Mouse (Mus musculus) left cerebral cortex, adult 11 months (tissue): ENCODE data around the gene Mup18.
"Not testable (repeated sequence)": the region's sequence is repeated elsewhere in the genome, so short reads cannot be mapped to it uniquely, and the experiment has no call there.

Source experiments
- DNase-seq: peaks from one replicate; pipeline ENCODE4 v3.0.0; 2022; ENCODE audit warnings: low spot score

The Mup18 gene

DNA sequence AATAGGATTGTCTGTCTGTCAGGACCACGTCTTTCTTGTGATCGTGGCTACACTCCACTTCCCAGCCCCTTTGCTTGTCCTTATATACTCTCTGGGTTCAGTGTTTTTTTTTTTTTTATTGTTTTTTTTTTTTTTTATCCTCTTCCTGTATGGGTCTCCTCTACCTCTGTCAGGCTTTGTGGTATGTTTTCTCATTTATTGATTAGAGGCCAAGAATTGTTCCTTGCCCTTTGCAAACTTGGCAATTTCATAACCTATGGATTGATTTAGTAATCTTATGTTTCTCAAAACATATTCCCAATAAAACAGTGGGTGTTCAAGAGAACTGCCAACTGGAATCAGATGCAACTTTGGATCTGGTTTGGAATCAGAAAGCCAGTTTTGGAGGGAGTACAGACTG lies at the start of gene Mup18:
Gene Mup18, minus strand, starts transcription at position 101 of the 400 bp plus-strand sequence.
- DNase-seq = not testable (repeated sequence)

DNA sequence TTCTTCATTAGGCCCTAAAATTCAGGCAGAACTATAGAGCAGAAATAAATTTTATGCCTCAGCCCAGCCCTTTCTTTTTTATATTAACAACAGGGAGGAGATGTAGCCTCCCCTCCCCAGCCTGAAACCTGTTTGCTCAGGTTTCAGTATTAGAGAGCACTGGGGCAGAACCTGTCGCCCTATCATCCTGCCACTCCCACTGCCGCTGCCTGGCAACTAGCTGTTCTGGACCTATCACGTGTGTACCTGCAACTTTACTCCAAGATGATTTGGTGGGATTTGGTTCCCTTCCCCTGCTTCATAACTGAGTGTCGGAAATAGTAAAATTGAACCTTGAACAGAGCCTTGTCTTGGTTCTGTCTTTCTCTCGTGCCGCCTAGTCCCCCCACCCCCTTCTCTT lies 40.4 kb upstream of the Mup18 start:
- DNase-seq = not testable (repeated sequence)
